Mouse (Mus musculus) liver, adult 2 months (tissue): Measurements from ENCODE around the gene Fgfr2. TPM values are rescaled to one million over a fixed set of nuclear protein-coding genes. Genes with fewer than 3 reads are reported as not detected.

Source experiments
- DNase-seq: peaks from one replicate; pipeline ENCODE4 v3.0.0-alpha.2; 2011; ENCODE audit warnings: low read depth, low spot score; ENCODE audit errors: extremely low read depth
- H3K27ac ChIP-seq: fragments of 200-500 bp; replicated peaks from 2 replicates; pipeline ENCODE4 v1.5.1; 2012; ENCODE audit warnings: low read depth, mild to moderate bottlenecking, control low read depth, inconsistent platforms, low read length; ENCODE audit not compliant: insufficient read depth
- H3K27me3 ChIP-seq: fragments of 200-500 bp; 2 replicates; pipeline ENCODE4 v1.6.1; 2012; ENCODE audit warnings: mild to moderate bottlenecking, moderate library complexity, low read length, inconsistent platforms; ENCODE audit not compliant: control insufficient read depth, insufficient read depth
- H3K36me3 ChIP-seq: fragments of 200-500 bp; 2 replicates; pipeline ENCODE4 v1.6.1; 2012; ENCODE audit warnings: low read length, inconsistent platforms; ENCODE audit not compliant: control insufficient read depth, insufficient read depth
- H3K4me1 ChIP-seq: fragments of 200-500 bp; 2 replicates; pipeline ENCODE4 v1.6.1; 2011; ENCODE audit warnings: low read length; ENCODE audit not compliant: control insufficient read depth, insufficient read depth
- H3K4me3 ChIP-seq: fragments of 200-500 bp; 2 replicates; pipeline ENCODE4 v1.5.1; 2011; ENCODE audit warnings: low read depth, mild to moderate bottlenecking, control low read depth, low read length, moderate library complexity; ENCODE audit not compliant: insufficient read depth
- H3K79me2 ChIP-seq: fragments of 200-500 bp; 2 replicates; pipeline ENCODE4 v1.6.1; 2012; ENCODE audit warnings: inconsistent platforms, mild to moderate bottlenecking, low read length, moderate library complexity; ENCODE audit not compliant: control insufficient read depth, insufficient read depth
- H3K9ac ChIP-seq: fragments of 200-500 bp; 2 replicates; pipeline ENCODE4 v1.6.1; 2012; ENCODE audit warnings: low read depth, mild to moderate bottlenecking, control low read depth, inconsistent platforms, low read length
- CTCF ChIP-seq: fragments of 200-500 bp; IDR thresholded peaks from 2 replicates; pipeline ENCODE4 v1.5.1; 2011; ENCODE audit warnings: low read depth, low read length, control low read depth
- POLR2A ChIP-seq: fragments of 200-500 bp; IDR thresholded peaks from 2 replicates; pipeline ENCODE4 v1.6.1; 2011; ENCODE audit warnings: low read length, control low read depth; ENCODE audit not compliant: insufficient read depth; ENCODE audit errors: extremely low read depth
- WGBS: fragments of 180-500 bp; shearing (Covaris S2); methylation state at CpG from one replicate; pipeline ENCODE4 v1.1.7; 2018; 5-methylcytosine and 5-hydroxymethylcytosine counted together
- polyA plus RNA-seq: library from polyadenylated mRNA; depleted of rRNA; stranded (reverse); fragments of >200 nt; gene quantifications from 2 replicates; pipeline ENCODE4 v1.2.3, GENCODE M21; 2012
- total RNA-seq: library from RNA; depleted of rRNA; stranded (reverse); fragments of >200 nt; gene quantifications from 2 replicates; pipeline ENCODE4 v1.2.3, GENCODE M21; 2014

The Fgfr2 gene
- total and polyA plus RNA-seq, 2 experiments, result 16.7 to 35.2 TPM

DNA sequence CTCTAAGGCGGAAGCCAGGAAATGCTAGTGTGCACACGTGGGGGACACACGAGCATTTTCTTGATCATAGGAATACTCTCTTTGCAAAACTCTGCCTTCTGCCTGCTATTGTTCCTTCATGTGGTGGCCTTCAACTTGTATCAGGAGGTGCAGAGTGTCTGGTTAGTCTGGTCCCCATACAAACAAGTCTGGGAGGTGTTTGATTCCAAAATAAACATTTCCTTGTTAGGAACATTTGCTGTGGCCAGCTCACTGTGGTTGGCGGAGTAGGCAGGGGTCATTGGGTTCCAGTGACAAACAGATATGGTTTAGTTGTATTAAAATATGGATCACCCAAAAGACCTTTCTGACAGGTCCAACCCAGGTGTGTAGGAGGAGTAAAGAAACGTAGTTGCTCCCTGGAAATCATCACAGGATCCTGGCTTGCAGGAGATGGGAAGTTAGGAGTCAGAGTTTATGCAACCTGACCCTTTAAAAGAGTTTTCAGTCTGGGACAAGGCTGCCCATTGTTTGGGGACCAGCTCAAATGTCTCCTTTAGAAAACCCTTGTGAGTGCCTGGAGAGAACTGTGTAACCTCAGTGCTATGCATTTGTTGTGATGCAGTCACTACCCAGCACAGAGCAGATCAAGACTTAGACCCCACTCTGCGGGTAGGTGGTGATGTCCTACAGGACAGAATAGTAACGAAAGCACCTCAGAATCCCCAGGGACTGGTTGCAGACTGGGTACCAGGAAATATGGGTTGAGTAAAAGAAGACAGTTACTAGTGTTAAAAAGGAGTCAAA is 235.9 kb downstream of the Fgfr2 start:
- H3K27me3 ChIP-seq, result no peaks in the 10 kb centered on the region
- H3K4me1 ChIP-seq, result peaks cover 4% of the 10 kb centered on the region
- DNase-seq, result peak; percentile 80
- WGBS, result 42% methylated on average over 7 of the region's 7 CpGs
- H3K4me3 ChIP-seq, result no peak overlapping the region
- no peak overlapping the region for H3K9ac ChIP-seq
- TF ChIP-seq CTCF (no peak), POLR2A (no peak)
- no peaks in the 10 kb centered on the region for H3K79me2 ChIP-seq
- H3K36me3 ChIP-seq, result peaks cover 16% of the 10 kb centered on the region
- peak overlapping the region; percentile 28 for H3K27ac ChIP-seq

DNA sequence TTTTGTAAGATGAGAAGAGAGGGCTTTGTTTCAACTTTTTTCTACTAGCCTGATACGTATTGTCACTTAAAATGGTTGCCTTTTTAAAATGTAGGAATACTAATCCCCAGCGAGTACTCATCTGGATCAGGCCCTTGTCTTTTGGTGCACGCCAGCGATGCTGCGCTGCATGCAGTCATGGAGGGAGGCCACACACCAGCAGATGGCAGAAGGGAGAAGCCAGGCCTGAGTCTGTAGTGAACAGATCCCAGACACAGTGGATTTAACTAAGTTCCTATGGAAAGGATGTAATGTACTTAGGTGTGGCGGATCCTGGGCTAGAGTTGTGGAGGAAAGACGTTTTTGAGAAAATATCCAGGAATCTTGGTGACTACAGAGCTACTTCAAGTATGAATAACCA is 239.1 kb downstream of the Fgfr2 start:
- 94% methylated on average over 7 of the region's 7 CpGs for WGBS
- Histone ChIP-seq H3K9ac (no peak overlapping the region), H3K36me3 (peaks cover 41% of the 10 kb centered on the region), H3K27me3 (no peaks in the 10 kb centered on the region), H3K4me1 (peaks cover 4% of the 10 kb centered on the region), H3K27ac (no peak overlapping the region), H3K79me2 (no peaks in the 10 kb centered on the region), H3K4me3 (no peak overlapping the region)
- DNase-seq, result no peak
- peak; percentile 39 for TF ChIP-seq CTCF
- TF ChIP-seq POLR2A, result no peak

DNA sequence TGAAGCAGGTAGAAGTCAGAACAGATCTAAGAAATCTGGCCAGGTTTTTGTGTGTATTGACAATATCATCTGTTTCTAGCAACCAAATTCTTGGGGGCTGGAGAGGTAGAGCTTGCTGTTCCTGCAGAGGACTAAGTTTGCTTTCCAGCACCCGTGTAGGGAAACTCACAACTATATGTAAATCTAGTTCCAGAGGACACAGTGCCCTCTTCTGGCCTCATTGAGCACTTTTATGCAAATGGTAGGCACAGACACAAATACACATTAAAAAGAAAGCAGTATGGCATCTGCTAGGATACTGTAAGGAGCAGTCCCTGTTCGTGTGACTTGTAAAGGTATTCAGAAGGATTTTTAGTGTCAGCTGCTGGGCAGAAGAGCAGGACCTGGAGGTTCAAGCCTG is 240.8 kb downstream of the Fgfr2 start:
- no peak overlapping the region for H3K27ac ChIP-seq
- H3K9ac ChIP-seq, result no peak overlapping the region
- 61% methylated on average over 2 of the region's 2 CpGs for WGBS
- H3K79me2 ChIP-seq, result no peaks in the 10 kb centered on the region
- H3K36me3 ChIP-seq, result peaks cover 54% of the 10 kb centered on the region
- TF ChIP-seq CTCF (no peak), POLR2A (no peak)
- H3K27me3 ChIP-seq, result no peaks in the 10 kb centered on the region
- peaks cover 4% of the 10 kb centered on the region for H3K4me1 ChIP-seq
- H3K4me3 ChIP-seq, result no peak overlapping the region
- DNase-seq, result no peak

- WGBS, result 77% methylated on average over 1 of the region's 1 CpGs
- DNase-seq, result no peak
- Histone ChIP-seq H3K9ac (no peak overlapping the region), H3K4me1 (no peaks in the 10 kb centered on the region), H3K27ac (no peak overlapping the region), H3K36me3 (peaks cover 74% of the 10 kb centered on the region), H3K79me2 (no peaks in the 10 kb centered on the region), H3K4me3 (no peak overlapping the region), H3K27me3 (no peaks in the 10 kb centered on the region)
- TF ChIP-seq POLR2A (no peak), CTCF (no peak)
These were observed 242.9 kb downstream of the Fgfr2 start for GRCm38 (mm10) chr7:132880276-132880675.

- Histone ChIP-seq H3K79me2 (no peaks in the 10 kb centered on the region), H3K4me3 (no peak overlapping the region), H3K27me3 (no peaks in the 10 kb centered on the region), H3K27ac (no peak overlapping the region), H3K9ac (no peak overlapping the region), H3K4me1 (no peaks in the 10 kb centered on the region), H3K36me3 (peaks cover 71% of the 10 kb centered on the region)
- peak; percentile 30 for DNase-seq
- WGBS, result 85% methylated on average over 2 of the region's 2 CpGs
- TF ChIP-seq POLR2A, result no peak
- no peak for TF ChIP-seq CTCF
These were observed 247.6 kb downstream of the Fgfr2 start for GRCm38 (mm10) chr7:132875391-132876086.

DNA sequence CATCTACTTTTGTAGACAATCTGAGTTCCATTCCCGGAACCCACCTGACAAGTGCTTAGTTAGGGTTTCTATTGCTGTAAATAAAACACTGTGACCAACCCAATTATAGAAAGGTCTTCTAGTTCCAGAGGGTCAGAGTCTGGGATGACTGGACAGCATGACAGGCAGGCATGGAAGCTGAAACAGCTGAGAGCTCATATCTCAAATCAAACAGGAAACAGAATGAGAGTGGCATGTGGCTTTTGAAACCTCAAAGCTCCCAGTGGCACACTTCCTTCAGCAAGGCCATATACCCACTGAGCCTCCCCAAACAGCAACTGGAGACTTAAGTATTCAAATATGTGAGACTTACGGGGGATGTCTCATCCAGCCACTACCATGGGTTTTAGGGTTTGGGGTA is 250.1 kb downstream of the Fgfr2 start:
- Histone ChIP-seq H3K9ac (no peak overlapping the region), H3K4me3 (no peak overlapping the region), H3K27ac (no peak overlapping the region), H3K36me3 (peaks cover 65% of the 10 kb centered on the region), H3K79me2 (no peaks in the 10 kb centered on the region), H3K27me3 (no peaks in the 10 kb centered on the region), H3K4me1 (no peaks in the 10 kb centered on the region)
- whole genome bisulfite sequencing, result 90% methylated on average over 2 of the region's 2 CpGs
- TF ChIP-seq POLR2A (no peak), CTCF (no peak)
- DNase-seq, result no peak
